In genomic region chr7:79194560-79195413, GRCm38 (mm10) we compare ENCODE assay signal across 8 mouse cellular contexts. TPM values are rescaled to one million over a fixed set of nuclear protein-coding genes. Genes with fewer than 3 reads are reported as not detected.
DNase-seq lines count a peak whose midpoint lies in the region; ATAC-seq lines count a peak whose summit lies in the region.

No protein-coding gene starts in this region.

- H3K9ac ChIP-seq in midbrain, embryonic 16.5 days (ENCODE audit: low read depth, low read length) = no peak overlapping the region

- peaks cover 6% of the 10 kb centered on the region for H3K4me1 ChIP-seq in midbrain, embryonic 16.5 days (ENCODE audit: control insufficient read depth, insufficient read depth, low read length)

- no peak overlapping the region for H3K4me2 ChIP-seq in midbrain, embryonic 16.5 days (ENCODE audit: low read length)

- 59% methylated on average over 16 of the region's 16 CpGs for WGBS in midbrain, embryonic 16.5 days

- H3K9me3 ChIP-seq in midbrain, embryonic 16.5 days (replicated peaks; ENCODE audit: control insufficient read depth, low read length, poor library complexity, severe bottlenecking) = no peaks in the 10 kb centered on the region

- peak; percentile 96 for ATAC-seq in midbrain, embryonic 16.5 days

- H3K27me3 ChIP-seq in midbrain, embryonic 16.5 days (ENCODE audit: control insufficient read depth, insufficient read depth, low read depth, low read length) = no peaks in the 10 kb centered on the region

- no peaks in the 10 kb centered on the region for H3K36me3 ChIP-seq in midbrain, embryonic 16.5 days (ENCODE audit: control insufficient read depth, insufficient read depth, low read length)

- H3K27ac ChIP-seq in midbrain, embryonic 16.5 days (ENCODE audit: low read length) = peak overlapping the region; percentile 77

- no peak overlapping the region for H3K4me3 ChIP-seq in midbrain, embryonic 16.5 days (ENCODE audit: low read depth, low read length)

- DNase-seq in lung, postnatal 4 days = peak; percentile 8 to 45
- DNase-seq in lung, postnatal 25 days (ENCODE audit: low spot score) = no peak
- DNase-seq in cerebellum, postnatal 10 days = peak; percentile 87 to 95
- peak; percentile 73 for DNase-seq in layer of hippocampus, adult 11-12 months (ENCODE audit: low spot score)
- DNase-seq in urinary bladder, adult 18-20 months (ENCODE audit: low spot score in 2 of 2) = no peak
- DNase-seq in spleen, adult 18-20 months = no peak
- no peak for DNase-seq in embryo, embryonic 10.5 days (ENCODE audit: low spot score)

RNA-seq across cellular contexts. Expression of gene Mfge8, which starts 45.9 kb away (rescaled TPM):
- 132 and 236 TPM in 2 replicates for polyA plus RNA-seq in midbrain, embryonic 16.5 days (2015; fragmentation: Nextera tagmentation; extraction: Ambion mirVana)

Comparison
In these comparisons a context has a peak if more than half of its experiments do, and no peak if none do; other contexts are left out.
1. DNase-seq: peak in lung, postnatal 4 days (2 of 2), cerebellum, postnatal 10 days (2 of 2) and layer of hippocampus, adult 11-12 months (single experiment); none in lung, postnatal 25 days (single experiment), urinary bladder, adult 18-20 months (0 of 2), spleen, adult 18-20 months (0 of 2) and embryo, embryonic 10.5 days (single experiment).